Mouse (Mus musculus) right cerebral cortex, adult 2 months (tissue): ENCODE measurements around the gene Akap9.
"Not testable (repeated sequence)": the region's sequence is repeated elsewhere in the genome, so short reads cannot be mapped to it uniquely, and the experiment has no call there.

Experiments
- DNase-seq, 2 experiments: peaks; one replicate each; pipeline ENCODE4 v3.0.0; 2021 to 2022; ENCODE audit warnings: low spot score in 2 of 2

The Akap9 gene

GRCm38 (mm10) chr5:3969114-3969513 is 41.3 kb downstream of the Akap9 start:
- no peak for DNase-seq

GRCm38 (mm10) chr5:3970936-3971335 is 43.1 kb downstream of the Akap9 start:
- DNase-seq, result no peak

GRCm38 (mm10) chr5:3973764-3974163 is 45.9 kb downstream of the Akap9 start:
- DNase-seq, result no peak

GRCm38 (mm10) chr5:3974896-3975295 is 47.0 kb downstream of the Akap9 start:
- DNase-seq, result no peak

GRCm38 (mm10) chr5:3976111-3976510 is 48.3 kb downstream of the Akap9 start:
- no peak for DNase-seq

- no peak for DNase-seq
Measured at GRCm38 (mm10) chr5:3977904-3978303, 50.0 kb downstream of the Akap9 start.

- DNase-seq, result no peak
Measured at GRCm38 (mm10) chr5:3989608-3990007, 61.8 kb downstream of the Akap9 start.

- DNase-seq, result no peak
Measured at GRCm38 (mm10) chr5:3990499-3990898, 62.6 kb downstream of the Akap9 start.

- DNase-seq, result no peak
Measured at GRCm38 (mm10) chr5:4004531-4005469, 76.9 kb downstream of the Akap9 start.

GRCm38 (mm10) chr5:4006606-4007005 is 78.8 kb downstream of the Akap9 start:
- no peak for DNase-seq

GRCm38 (mm10) chr5:4008266-4008665 is 80.4 kb downstream of the Akap9 start:
- DNase-seq, result no peak

GRCm38 (mm10) chr5:4009540-4009939 is 81.7 kb downstream of the Akap9 start:
- DNase-seq, result no peak

GRCm38 (mm10) chr5:4017646-4018045 is 89.8 kb downstream of the Akap9 start:
- not testable (repeated sequence) for DNase-seq

GRCm38 (mm10) chr5:4019377-4019776 is 91.5 kb downstream of the Akap9 start:
- no peak for DNase-seq

GRCm38 (mm10) chr5:4020018-4020417 is 92.2 kb downstream of the Akap9 start:
- DNase-seq, result no peak

- no peak for DNase-seq
Measured at GRCm38 (mm10) chr5:4023186-4023585, 95.3 kb downstream of the Akap9 start.

GRCm38 (mm10) chr5:4023742-4024681 is 96.2 kb downstream of the Akap9 start:
- DNase-seq, result no peak

- DNase-seq, result no peak
Measured at GRCm38 (mm10) chr5:4024727-4025126, 96.9 kb downstream of the Akap9 start.

- not testable (repeated sequence) for DNase-seq
Measured at GRCm38 (mm10) chr5:4026336-4026735, 98.5 kb downstream of the Akap9 start.

- DNase-seq, result no peak
Measured at GRCm38 (mm10) chr5:4028486-4029173, 100.8 kb downstream of the Akap9 start.

GRCm38 (mm10) chr5:4031846-4032245 is 104.0 kb downstream of the Akap9 start:
- no peak for DNase-seq

- DNase-seq, result no peak
Measured at GRCm38 (mm10) chr5:4036686-4037085, 108.8 kb downstream of the Akap9 start.
